Mouse (Mus musculus) megakaryocyte, embryonic 14.5 days (primary cell): ENCODE results near the gene Cks1b. TPM values are rescaled to one million over a fixed set of nuclear protein-coding genes. Genes with fewer than 3 reads are reported as not detected.

Source experiments
- H3K27me3 ChIP-seq: replicated peaks from 2 replicates; pipeline ENCODE3; 2012; ENCODE audit warnings: inconsistent platforms
- H3K36me3 ChIP-seq: replicated peaks from 2 replicates; pipeline ENCODE3; 2012; ENCODE audit warnings: low read length, inconsistent platforms, mixed read lengths
- H3K4me1 ChIP-seq: 2 replicates; pipeline ENCODE4 v1.6.1; 2012; ENCODE audit warnings: inconsistent platforms
- H3K4me3 ChIP-seq: replicated peaks from 2 replicates; pipeline ENCODE3; 2012; ENCODE audit warnings: moderate library complexity, mild to moderate bottlenecking, inconsistent platforms
- H3K9me3 ChIP-seq: 2 replicates; pipeline ENCODE4 v1.6.1; 2012; ENCODE audit warnings: inconsistent platforms
- FLI1 ChIP-seq: IDR thresholded peaks from 2 replicates; pipeline ENCODE4 v1.6.1; 2012; ENCODE audit warnings: low read length, inconsistent platforms, mixed read lengths
- GATA1 ChIP-seq: IDR thresholded peaks from 3 replicates; pipeline ENCODE4 v1.6.1; 2012; ENCODE audit warnings: mixed read lengths, low read length, inconsistent platforms, borderline replicate concordance
- polyA plus RNA-seq: library from polyadenylated mRNA; stranded (reverse); fragments of >175 nt; gene quantifications from 2 replicates; pipeline ENCODE4 v1.2.3, GENCODE M21; 2012; ENCODE audit warnings: low replicate concordance; ENCODE audit not compliant: insufficient read depth

The Cks1b gene
- polyA plus RNA-seq, 1 experiment, result 53.9 TPM

DNA sequence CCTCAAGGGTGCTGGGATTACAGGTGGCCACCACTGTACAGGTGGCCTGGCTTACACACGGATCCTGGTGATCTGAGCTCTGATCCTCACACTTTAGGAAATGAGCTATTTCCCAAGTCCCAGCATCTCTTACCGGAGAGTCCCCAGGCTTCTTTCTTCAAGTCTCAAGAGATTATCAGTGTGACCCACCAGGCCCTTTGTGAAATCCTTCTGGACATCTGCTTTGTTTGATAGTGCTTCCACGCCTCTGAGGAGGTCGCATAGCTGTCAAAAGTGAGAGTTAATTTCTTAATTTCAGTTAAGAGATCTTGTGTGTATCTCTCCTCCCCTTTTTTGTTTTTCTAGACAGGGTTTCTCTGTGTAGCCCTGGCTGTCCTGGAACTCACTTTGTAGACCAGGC, 7.7 kb upstream of the Cks1b start:
- H3K27me3 ChIP-seq, result no peaks in the 10 kb centered on the region
- H3K4me3 ChIP-seq, result no peak overlapping the region

DNA sequence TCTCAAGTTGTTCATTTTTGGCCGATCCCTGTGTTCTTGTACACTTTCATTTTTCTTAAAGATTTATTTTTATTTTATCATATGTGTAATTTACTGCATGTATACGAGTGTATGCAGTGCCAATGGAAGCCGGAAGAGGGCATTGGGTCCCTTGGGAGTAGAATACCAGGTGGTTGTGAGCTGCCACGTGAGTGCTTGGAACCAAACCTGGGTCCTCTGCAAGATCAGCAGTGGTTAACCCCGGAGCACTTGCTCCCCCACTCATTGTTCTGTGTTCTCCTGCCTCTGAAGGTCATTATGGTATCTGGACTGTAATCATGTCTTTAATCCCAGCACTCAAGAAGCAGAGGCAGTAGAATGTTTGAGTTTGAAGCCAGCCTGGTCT, 7.0 kb upstream of the Cks1b start:
- Histone ChIP-seq H3K9me3 (no peaks in the 10 kb centered on the region), H3K27me3 (no peaks in the 10 kb centered on the region), H3K4me3 (no peak overlapping the region), H3K4me1 (peaks cover 47% of the 10 kb centered on the region), H3K36me3 (peaks cover 71% of the 10 kb centered on the region)
- TF ChIP-seq GATA1, result no peak
- no peak for TF ChIP-seq FLI1

More for the DNA sequence above, 7.7 kb upstream of the Cks1b start:
- H3K4me1 ChIP-seq, result peaks cover 46% of the 10 kb centered on the region
- H3K36me3 ChIP-seq, result peaks cover 71% of the 10 kb centered on the region
- TF ChIP-seq FLI1 (no peak), GATA1 (no peak)
- no peaks in the 10 kb centered on the region for H3K9me3 ChIP-seq

DNA sequence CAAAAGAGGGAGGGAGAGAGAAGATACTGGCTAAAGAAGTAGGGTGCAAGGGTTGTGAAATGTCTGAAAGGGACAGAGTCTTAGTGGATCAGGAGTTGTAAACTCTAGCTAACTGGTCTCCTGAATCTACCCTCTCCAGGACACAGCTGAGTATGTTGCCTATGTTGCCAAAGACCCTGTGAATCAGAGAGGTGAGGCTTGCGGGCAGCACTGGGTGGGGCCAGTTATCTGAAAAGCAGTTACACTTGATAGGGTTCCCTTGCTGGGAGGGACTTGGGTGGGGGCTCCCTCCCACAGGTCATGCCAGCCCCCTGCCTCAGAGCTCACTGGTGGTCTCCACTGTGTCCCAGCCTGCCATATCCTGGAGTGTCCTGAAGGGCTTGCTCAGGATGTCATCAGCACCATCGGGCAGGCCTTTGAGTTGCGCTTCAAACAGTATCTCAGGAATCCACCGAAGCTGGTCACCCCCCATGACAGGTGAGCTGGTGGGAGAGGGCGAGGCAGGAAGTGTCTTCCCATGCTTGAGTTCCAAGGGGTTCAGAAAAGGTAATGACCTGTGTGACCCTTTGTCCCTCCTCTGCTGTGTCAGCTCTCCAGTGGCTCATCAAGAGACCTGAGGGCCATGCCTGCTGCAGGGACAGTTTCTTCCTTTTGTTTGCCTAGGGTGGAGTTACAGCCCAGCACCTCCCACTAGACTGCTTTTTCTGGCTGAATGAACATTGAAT, 6.4 kb upstream of the Cks1b start:
- Histone ChIP-seq H3K27me3 (no peaks in the 10 kb centered on the region), H3K4me3 (no peak overlapping the region), H3K36me3 (peaks cover 71% of the 10 kb centered on the region), H3K4me1 (peaks cover 49% of the 10 kb centered on the region), H3K9me3 (no peaks in the 10 kb centered on the region)
- TF ChIP-seq FLI1 (no peak), GATA1 (no peak)

DNA sequence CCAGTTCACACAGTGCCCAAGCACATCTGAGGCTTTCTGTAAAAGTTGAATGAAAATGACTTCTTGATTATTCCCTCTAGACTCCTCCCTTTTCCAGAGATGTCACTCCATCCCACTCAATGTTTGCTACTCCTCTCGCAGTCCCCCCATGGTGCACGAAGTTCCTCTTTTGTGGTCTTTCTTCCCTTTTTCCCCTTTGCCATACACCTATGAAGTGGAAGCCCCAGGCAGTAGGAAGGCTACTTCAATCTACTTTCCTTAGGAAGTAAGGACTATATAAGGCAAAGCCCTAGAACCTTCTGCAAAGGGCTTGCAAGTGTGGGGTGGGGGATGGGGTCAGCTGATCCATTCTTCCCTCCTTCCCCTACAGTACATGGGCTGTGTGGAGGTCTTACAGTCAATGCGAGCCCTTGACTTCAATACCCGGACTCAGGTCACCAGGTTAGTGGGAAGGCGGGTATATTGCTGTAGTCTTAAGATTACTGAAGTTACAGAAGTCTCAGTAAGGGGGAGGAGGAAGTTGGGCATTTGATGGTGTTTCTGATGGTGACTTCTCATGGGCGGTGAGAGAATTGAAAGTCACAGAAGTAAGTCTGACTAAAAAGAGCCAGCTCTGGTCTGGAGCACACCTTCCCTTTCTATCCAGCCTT, 4.5 kb upstream of the Cks1b start:
- Histone ChIP-seq H3K9me3 (no peaks in the 10 kb centered on the region), H3K27me3 (no peaks in the 10 kb centered on the region), H3K4me1 (peaks cover 53% of the 10 kb centered on the region), H3K36me3 (peaks cover 61% of the 10 kb centered on the region), H3K4me3 (no peak overlapping the region)
- TF ChIP-seq GATA1, result no peak
- no peak for TF ChIP-seq FLI1

GRCm38 (mm10) chr3:89421810-89422473, 3.8 kb upstream of the Cks1b start:
- Histone ChIP-seq H3K27me3 (no peaks in the 10 kb centered on the region), H3K9me3 (no peaks in the 10 kb centered on the region), H3K4me3 (peak overlapping the region; percentile 91), H3K4me1 (peaks cover 56% of the 10 kb centered on the region), H3K36me3 (peaks cover 54% of the 10 kb centered on the region)
- no peak for TF ChIP-seq FLI1
- TF ChIP-seq GATA1, result no peak

GRCm38 (mm10) chr3:89421002-89421774, 3.0 kb upstream of the Cks1b start:
- peaks cover 50% of the 10 kb centered on the region for H3K36me3 ChIP-seq
- H3K4me3 ChIP-seq, result peak overlapping the region; percentile 91
- H3K9me3 ChIP-seq, result no peaks in the 10 kb centered on the region
- no peaks in the 10 kb centered on the region for H3K27me3 ChIP-seq
- H3K4me1 ChIP-seq, result peaks cover 64% of the 10 kb centered on the region
- TF ChIP-seq FLI1, result no peak
- TF ChIP-seq GATA1, result no peak

DNA sequence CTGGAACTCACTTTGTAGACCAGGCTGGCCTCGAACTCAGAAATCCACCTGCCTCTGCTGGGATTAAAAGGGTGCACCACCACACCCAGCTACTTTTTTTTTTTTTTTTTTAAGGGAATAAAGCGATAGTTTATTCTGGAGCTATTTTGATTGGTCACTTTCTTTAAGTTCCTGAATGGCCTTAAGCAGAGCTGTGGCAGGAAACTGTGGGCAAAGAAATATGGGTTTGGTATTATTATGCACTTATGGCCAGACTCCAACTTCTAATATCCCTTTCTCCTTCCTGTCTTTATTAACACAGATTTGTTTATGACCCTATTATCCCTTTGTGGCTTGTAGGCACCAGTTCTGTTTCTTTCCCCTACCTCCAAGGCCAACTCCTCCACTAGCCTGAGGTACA, 2.2 kb upstream of the Cks1b start:
- H3K4me3 ChIP-seq, result peak overlapping the region; percentile 91
- TF ChIP-seq FLI1, result no peak
- no peaks in the 10 kb centered on the region for H3K9me3 ChIP-seq
- H3K27me3 ChIP-seq, result no peaks in the 10 kb centered on the region
- H3K4me1 ChIP-seq, result peaks cover 67% of the 10 kb centered on the region
- H3K36me3 ChIP-seq, result peaks cover 49% of the 10 kb centered on the region

- H3K4me3 ChIP-seq, result peak overlapping the region; percentile 95
- H3K9me3 ChIP-seq, result no peaks in the 10 kb centered on the region
- H3K36me3 ChIP-seq, result peaks cover 48% of the 10 kb centered on the region
- H3K27me3 ChIP-seq, result no peaks in the 10 kb centered on the region
- TF ChIP-seq GATA1 (no peak), FLI1 (no peak)
- peaks cover 67% of the 10 kb centered on the region for H3K4me1 ChIP-seq
Measured at GRCm38 (mm10) chr3:89419981-89420380, 1.8 kb upstream of the Cks1b start.

- Histone ChIP-seq H3K4me1 (peaks cover 64% of the 10 kb centered on the region), H3K4me3 (peak overlapping the region; percentile 95), H3K27me3 (no peaks in the 10 kb centered on the region), H3K9me3 (peaks cover 3% of the 10 kb centered on the region; the same call in 1 of the 2 replicates), H3K36me3 (peaks cover 48% of the 10 kb centered on the region)
- no peak for TF ChIP-seq GATA1
- TF ChIP-seq FLI1, result no peak
Measured at GRCm38 (mm10) chr3:89419571-89419970, 1.4 kb upstream of the Cks1b start.

- TF ChIP-seq GATA1, result no peak
- no peak for TF ChIP-seq FLI1
- peaks cover 59% of the 10 kb centered on the region for H3K4me1 ChIP-seq
- peak overlapping the region; percentile 95 for H3K4me3 ChIP-seq
- H3K9me3 ChIP-seq, result peaks cover 3% of the 10 kb centered on the region; the same call in 1 of the 2 replicates
- H3K27me3 ChIP-seq, result no peaks in the 10 kb centered on the region
- peaks cover 48% of the 10 kb centered on the region for H3K36me3 ChIP-seq
Measured at GRCm38 (mm10) chr3:89418861-89419250, 673 bp upstream of the Cks1b start.
